Mouse (Mus musculus): ENCODE results near the gene Cep128. TPM values are rescaled to one million over a fixed set of nuclear protein-coding genes. Genes with fewer than 3 reads are reported as not detected.

Gene Cep128
- total and polyA plus RNA-seq, 3 experiments = 12.7 to 40.1 (median 23.3) TPM

- no peak for TF ChIP-seq SMC3 (IDR thresholded peaks at IDR 0.05; ENCODE audit: low read depth, low read length)
- TF ChIP-seq ZC3H11A (IDR thresholded peaks at IDR 0.05; ENCODE audit: low read depth, low read length) = no peak
- no peak for TF ChIP-seq CHD2 (IDR thresholded peaks at IDR 0.05; ENCODE audit: low read length)
- TF ChIP-seq KAT2A (conservative IDR thresholded peaks at IDR 0.05; ENCODE audit: low read depth, low read length) = no peak
- no peak for TF ChIP-seq GATA1 (IDR thresholded peaks at IDR 0.05; ENCODE audit: low read depth, low read length)
- no peak for TF ChIP-seq MAZ (IDR thresholded peaks at IDR 0.05; ENCODE audit: low read depth, low read length)
- no peak for TF ChIP-seq ZMIZ1 (IDR thresholded peaks at IDR 0.05; ENCODE audit: low read depth, low read length)
- TF ChIP-seq JUND (IDR thresholded peaks at IDR 0.05; ENCODE audit: low read depth, low read length) = no peak
- TF ChIP-seq ELF1 (IDR thresholded peaks at IDR 0.05; ENCODE audit: low read depth, low read length) = no peak
- TF ChIP-seq RAD21 (IDR thresholded peaks at IDR 0.05; ENCODE audit: low read depth, low read length) = no peak
- no peak for TF ChIP-seq CHD1 (IDR thresholded peaks at IDR 0.05; ENCODE audit: low read depth, low read length)
- H3K36me3 ChIP-seq (ENCODE audit: control insufficient read depth in 1 of 2, insufficient read depth in 2 of 2, low read length in 2 of 2) = no peaks in the 10 kb centered on the region
- H3K9ac ChIP-seq (ENCODE audit: control insufficient read depth, low read depth, low read length, poor library complexity, severe bottlenecking) = no peak overlapping the region
- no peaks in the 10 kb centered on the region for H3K27me3 ChIP-seq (ENCODE audit: control insufficient read depth in 1 of 2, insufficient read depth in 2 of 2, low read length in 2 of 2)
- no peaks in the 10 kb centered on the region for H3K4me1 ChIP-seq (ENCODE audit: control insufficient read depth in 1 of 2, insufficient read depth in 2 of 2, low read length in 2 of 2)
- no peaks in the 10 kb centered on the region for H3K9me3 ChIP-seq (replicated peaks; ENCODE audit: insufficient read depth, low read length)
- H3K4me3 ChIP-seq (ENCODE audit: control insufficient read depth in 1 of 2, insufficient read depth in 1 of 2, low read depth in 2 of 2, low read length in 2 of 2) = no peak overlapping the region
- no peak for DNase-seq (ENCODE audit: low read depth, low spot score)
- no peak overlapping the region for H3K27ac ChIP-seq (ENCODE audit: control insufficient read depth, low read depth, low read length)
- no peaks in the 10 kb centered on the region for H3K79me2 ChIP-seq (ENCODE audit: control insufficient read depth, insufficient read depth, low read length, poor library complexity)
Measured at GRCm38 (mm10) chr12:91052301-91052700, 331.9 kb downstream of the Cep128 start.

- no peak overlapping the region for H3K9ac ChIP-seq (ENCODE audit: control insufficient read depth, low read depth, low read length, poor library complexity, severe bottlenecking)
Measured at GRCm38 (mm10) chr12:91050593-91051325, 333.4 kb downstream of the Cep128 start.

More at GRCm38 (mm10) chr12:91050593-91051325, 333.4 kb downstream of the Cep128 start:
- Histone ChIP-seq H3K79me2 (ENCODE audit: control insufficient read depth, insufficient read depth, low read length, poor library complexity) (no peaks in the 10 kb centered on the region), H3K9me3 (replicated peaks; ENCODE audit: insufficient read depth, low read length) (no peaks in the 10 kb centered on the region), H3K27ac (ENCODE audit: control insufficient read depth, low read depth, low read length) (no peak overlapping the region), H3K4me3 (ENCODE audit: control insufficient read depth in 1 of 2, insufficient read depth in 1 of 2, low read depth in 2 of 2, low read length in 2 of 2) (no peak overlapping the region), H3K36me3 (ENCODE audit: control insufficient read depth in 1 of 2, insufficient read depth in 2 of 2, low read length in 2 of 2) (no peaks in the 10 kb centered on the region), H3K4me1 (ENCODE audit: control insufficient read depth in 1 of 2, insufficient read depth in 2 of 2, low read length in 2 of 2) (no peaks in the 10 kb centered on the region), H3K27me3 (ENCODE audit: control insufficient read depth in 1 of 2, insufficient read depth in 2 of 2, low read length in 2 of 2) (no peaks in the 10 kb centered on the region)
- no peak for DNase-seq (ENCODE audit: low read depth, low spot score)
- TF ChIP-seq MYC (IDR thresholded peaks at IDR 0.05; ENCODE audit: low read depth, low read length) = no peak
- no peak for TF ChIP-seq RCOR1 (IDR thresholded peaks at IDR 0.05; ENCODE audit: low read depth, low read length)
- no peak for TF ChIP-seq USF1 (IDR thresholded peaks at IDR 0.05; ENCODE audit: low read depth, low read length)
- TF ChIP-seq POLR2AphosphoS2 (IDR thresholded peaks at IDR 0.05; ENCODE audit: low read length) = no peak
- no peak for TF ChIP-seq MAX (IDR thresholded peaks at IDR 0.05; ENCODE audit: low read length)
- no peak for TF ChIP-seq UBTF (IDR thresholded peaks at IDR 0.05; ENCODE audit: borderline replicate concordance, insufficient read depth, low read depth, low read length)
- no peak for TF ChIP-seq CHD2 (IDR thresholded peaks at IDR 0.05; ENCODE audit: low read length)
- no peak for TF ChIP-seq GABPA (IDR thresholded peaks at IDR 0.05; ENCODE audit: low read depth, low read length)
- no peak for TF ChIP-seq CTCF (IDR thresholded peaks at IDR 0.05 in 2 of 3, conservative IDR thresholded peaks at IDR 0.05 in 1 of 3; ENCODE audit: control insufficient read depth in 1 of 3, insufficient read depth in 1 of 3, low read depth in 2 of 3, low read length in 3 of 3, poor library complexity in 1 of 3, severe bottlenecking in 1 of 3)
- no peak for TF ChIP-seq MAZ (IDR thresholded peaks at IDR 0.05; ENCODE audit: low read depth, low read length)
